Mouse (Mus musculus) liver (tissue): ENCODE data around the gene Hacd2.

Experiments used
- DNase-seq: peaks from one replicate; pipeline ENCODE4 v3.0.0-alpha.2; 2020; ENCODE audit warnings: mixed read lengths

Gene Hacd2

DNA sequence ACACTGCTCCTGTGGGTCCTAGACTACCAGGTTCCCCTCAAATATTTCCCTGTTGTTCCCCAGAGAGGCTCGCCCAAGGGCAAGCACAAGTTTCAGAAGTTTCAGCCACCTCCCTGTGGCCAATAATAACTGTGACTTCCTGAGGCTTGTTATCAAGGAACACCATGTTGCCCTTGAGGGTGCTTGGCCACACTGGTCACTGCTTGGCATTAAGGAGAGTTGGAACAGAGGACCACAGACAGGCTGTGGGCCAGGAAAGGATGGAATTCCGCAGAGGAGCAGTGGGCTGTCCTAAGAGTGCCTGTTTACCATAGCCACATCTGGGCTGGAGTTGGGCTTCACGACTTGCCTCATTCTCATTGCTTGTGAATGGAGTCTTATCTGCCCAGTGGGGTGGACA, 107.9 kb downstream of the Hacd2 start:
- DNase-seq = no peak

DNA sequence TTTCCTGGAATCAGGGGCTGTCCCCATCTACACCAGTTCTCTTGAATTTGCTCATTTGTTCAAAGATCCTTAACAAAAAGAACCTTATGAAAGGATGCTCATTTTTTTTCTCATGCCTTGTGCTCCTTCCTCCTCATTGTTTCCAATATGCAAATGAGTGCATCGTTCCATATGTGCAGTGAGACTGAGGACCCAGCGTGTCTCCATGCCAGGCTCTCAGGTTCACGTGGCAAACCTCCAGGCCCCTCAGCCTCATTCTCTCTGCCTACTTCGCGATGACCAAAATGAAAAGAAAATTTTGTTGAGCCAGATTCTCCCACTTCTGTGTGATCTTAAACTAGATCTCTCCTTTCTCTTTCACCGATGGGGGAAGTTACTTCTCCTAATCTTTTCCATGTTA, 117.2 kb downstream of the Hacd2 start:
- no peak for DNase-seq

DNA sequence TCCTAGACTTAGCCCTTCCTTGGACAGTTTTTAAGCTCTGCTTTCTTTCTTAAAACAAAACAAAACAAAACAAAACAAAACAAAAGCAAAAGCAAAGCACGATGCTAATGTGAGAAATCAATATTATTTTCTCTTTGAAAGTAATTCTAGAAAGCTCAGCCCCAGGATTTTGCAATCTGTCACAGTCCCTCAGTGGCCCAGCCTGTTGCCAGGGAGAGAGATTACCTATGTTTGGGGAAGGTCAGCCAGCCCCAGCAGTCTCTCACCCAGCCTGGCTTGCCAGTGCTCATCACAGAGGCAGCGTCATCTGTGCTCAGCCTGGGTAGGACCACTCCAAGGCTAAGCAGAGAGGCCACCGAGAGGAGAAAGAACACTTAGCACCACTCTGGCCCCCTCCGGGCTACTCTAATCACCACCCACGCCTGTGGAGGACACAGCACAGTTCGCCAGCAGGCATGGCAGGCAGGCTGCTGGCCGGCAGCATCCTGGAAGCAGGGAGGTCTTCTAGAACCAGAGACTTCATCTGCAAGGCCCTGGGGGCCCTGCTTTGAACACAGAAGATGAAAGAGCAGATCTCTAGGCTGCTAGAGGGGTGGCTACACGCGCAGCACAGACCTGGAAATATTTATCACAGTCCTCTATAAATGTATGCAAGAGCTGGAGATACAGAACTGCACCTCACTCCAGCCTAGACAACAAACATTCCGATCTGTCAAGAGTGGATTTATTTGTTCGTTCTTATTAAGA, 117.8 kb downstream of the Hacd2 start:
- no peak for DNase-seq

DNA sequence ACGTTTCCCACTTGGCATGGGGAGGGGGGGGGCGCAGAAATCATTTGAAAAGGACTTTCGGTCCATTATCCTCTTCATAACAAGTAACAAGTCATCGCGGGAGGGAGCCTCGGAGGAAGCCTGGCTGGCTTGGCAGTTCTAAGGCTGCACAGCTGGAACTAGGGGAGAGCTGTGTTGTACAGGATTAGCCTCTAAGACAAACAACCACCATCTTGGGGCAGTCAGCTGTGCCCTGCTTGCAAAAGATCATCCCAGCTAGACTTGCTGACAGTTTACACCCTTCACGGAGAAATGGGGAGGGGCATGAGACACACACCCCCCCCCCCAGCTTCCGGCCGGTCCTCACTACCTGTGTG, 118.4 kb downstream of the Hacd2 start:
- no peak for DNase-seq

DNA sequence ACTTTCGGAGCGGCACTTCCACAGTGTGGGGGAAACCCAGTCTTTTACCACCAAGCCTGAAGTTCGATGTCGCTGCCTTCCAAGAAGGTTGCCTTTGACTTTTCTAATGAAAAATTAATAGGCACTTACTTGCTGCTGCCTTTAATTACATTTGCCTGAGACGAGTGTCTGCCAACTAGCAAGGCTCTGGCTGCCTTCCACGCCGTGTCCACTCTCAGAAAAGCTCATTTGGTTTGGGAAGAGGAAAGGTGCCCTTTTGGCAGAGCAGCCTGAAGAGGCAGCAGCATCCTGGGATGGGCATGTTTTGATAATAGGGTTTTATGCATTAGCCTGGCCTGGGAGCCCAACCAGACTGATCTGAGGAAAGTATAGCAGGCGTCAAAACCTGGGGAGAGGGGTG, 119.6 kb downstream of the Hacd2 start:
- no peak for DNase-seq

DNA sequence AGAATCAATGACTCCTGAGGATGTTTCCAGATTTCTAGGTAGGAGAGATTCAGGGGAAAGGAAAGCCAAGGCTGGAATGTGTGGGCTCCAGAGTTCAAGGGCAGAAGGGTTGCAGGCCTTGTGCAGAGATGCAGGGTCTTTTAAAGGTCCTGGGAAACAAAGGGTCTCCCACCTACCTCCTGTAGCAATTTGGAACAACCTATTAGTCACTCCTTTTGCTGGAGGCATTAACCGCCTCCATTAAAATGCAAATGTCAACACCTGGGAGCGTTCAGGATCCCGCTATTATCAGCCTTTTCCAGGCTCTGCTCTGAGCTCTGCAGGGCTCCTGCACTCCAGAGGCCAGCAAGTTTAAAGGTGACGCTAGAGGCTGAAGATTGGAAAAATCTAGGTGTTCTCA, 123.9 kb downstream of the Hacd2 start:
- no peak for DNase-seq

DNA sequence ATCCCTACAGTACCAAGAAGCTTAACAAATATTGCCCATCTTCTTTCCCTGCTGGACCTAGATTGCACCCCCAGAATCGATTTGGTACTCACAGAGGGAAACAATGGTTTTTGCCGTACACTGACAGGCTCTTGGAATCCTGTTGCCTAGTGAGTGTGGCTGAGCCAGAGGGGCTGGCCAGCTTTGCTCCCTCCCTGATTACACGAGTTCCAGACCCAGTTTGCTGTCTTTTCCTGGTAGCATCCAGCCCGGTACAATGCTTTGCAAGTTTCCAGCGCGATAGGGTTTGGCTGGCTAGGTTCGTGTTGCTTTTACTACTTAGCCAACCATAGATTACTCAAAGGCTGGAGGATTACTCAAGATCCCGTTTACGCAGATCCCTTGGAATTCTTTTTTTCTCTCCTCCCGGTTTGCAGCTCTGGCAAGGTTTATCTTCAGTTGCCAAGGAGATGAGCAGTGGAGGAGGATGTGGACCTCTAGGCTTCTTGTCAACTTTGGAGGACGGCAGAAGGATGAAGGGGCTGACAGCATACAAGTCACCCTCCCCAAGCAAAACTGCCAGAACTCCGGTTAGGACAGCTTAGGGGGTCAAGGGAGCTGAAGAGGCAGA, 131.0 kb downstream of the Hacd2 start:
- no peak for DNase-seq

DNA sequence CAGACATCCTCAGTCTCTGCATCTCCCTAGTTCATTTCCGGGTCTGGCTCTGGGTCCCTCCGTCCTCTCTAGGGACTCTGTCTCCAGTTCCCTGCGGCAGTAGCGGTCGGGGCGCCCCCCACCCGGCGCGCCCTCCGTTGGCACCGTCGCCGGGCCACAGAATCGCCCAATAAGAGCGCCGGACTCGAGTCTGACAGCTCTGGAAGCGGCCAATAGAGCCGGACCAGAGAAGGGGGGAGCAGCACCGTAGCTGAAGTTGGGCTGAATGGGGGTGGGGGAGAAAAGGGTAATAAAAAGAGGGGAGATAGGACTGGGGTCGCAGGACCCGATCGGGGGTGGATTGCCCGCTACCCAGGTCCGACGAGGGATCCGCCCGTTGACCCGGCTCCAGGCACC, 132.0 kb downstream of the Hacd2 start:
- peak; percentile 13 for DNase-seq

DNA sequence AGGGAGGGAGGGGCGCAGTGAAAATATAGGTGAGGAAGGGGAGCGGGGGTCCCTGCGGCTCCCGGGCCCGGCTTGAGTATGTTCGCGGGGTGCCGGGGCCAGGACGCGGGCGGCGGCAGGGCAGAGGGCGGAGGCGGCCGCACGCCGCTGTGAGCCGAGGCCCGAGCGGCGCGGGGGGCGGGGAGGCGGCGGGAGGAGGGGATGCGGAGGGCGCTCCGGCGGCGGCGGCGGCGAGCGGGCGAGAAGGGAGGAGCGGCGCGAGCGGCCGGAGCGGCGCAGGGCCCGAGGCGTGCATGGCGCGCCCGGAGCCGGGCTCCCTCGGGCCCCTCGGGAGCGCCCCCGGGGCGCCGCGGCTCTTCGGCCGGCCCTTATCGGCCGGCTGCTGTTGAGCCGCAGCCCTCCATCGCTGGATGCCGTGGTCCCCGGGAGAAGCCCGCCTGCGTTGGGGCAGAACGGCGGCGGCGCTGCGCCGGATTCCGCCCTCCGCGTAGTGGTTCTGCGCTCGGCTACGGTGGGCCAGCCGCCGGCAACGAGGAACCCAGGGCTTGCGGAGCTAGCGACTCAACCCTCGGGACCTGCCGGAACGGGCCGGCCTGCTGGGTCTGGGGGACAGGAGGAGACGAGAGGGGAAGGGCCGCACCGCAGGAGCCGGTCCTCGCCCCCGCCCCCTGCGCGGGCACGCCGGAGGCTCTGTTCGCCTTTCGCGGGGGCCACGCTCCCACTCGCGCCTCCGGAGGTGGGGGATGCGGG, 132.6 kb downstream of the Hacd2 start, which contains the start of gene Adcy5:
Adcy5 (plus strand) TSS at position 237 of the 750 bp plus-strand sequence.
- peak; percentile 14 for DNase-seq

DNA sequence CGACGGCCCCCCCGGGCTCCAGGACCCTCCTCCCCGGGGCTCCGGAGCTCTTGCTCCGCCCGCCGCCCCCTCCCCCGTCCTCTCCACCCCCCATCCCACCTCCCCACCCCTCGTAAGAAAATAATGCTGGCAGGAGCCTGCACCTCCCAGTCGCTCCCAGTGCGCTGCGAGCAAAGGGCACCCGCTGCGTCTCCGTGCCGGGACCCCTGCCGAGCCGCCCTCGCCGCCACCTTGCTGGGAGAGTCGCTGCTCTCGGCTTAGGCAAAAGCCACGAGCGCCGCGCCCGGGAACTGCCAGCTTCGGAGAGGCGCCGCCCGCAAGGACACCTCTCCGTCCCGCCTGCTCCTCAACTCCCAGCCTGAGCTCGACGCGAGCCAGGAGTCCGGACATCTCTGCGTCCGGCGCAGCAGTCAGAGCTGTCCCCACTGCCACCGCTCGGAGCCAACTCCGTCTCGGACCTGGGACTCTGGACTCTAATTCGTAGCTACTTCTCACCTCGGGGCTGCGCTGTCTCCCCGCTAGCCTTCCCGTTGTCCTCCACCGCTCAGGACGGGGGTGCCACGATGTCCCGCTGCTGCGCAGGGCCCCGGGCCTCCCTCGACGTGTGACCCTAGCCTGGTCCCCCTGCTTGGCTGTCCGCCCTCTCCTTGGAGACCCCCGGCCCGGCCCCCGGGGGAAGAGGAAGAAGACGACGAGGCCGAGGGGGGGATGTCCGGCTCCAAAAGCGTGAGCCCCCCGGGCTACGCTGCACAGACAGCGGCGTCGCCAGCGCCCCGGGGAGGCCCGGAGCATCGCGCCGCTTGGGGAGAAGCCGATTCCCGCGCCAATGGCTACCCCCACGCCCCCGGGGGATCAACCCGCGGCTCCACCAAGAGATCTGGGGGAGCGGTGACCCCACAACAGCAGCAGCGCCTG, 133.4 kb downstream of the Hacd2 start:
- DNase-seq = peak; percentile 38

DNA sequence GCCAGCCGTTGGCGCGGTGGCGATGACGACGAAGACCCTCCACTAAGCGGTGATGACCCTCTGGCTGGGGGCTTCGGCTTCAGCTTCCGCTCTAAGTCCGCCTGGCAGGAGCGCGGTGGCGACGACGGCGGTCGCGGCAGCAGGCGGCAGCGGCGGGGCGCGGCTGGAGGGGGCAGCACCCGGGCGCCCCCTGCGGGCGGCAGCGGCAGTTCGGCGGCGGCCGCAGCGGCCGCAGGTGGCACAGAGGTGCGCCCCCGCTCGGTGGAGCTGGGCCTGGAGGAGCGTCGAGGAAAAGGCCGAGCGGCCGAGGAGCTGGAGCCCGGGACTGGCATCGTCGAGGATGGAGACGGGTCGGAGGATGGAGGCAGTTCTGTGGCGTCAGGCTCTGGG, 134.1 kb downstream of the Hacd2 start:
- peak; percentile 45 for DNase-seq

DNA sequence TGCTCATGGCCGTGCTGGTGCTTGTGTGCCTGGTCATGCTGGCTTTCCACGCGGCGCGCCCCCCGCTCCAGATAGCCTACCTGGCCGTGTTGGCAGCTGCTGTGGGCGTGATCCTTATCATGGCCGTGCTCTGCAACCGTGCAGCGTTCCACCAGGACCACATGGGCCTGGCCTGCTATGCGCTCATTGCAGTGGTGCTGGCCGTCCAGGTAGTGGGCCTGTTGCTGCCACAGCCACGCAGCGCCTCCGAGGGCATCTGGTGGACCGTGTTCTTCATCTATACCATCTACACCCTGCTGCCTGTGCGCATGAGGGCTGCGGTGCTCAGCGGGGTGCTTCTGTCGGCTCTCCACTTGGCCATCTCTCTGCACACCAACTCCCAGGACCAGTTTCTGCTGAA, 134.6 kb downstream of the Hacd2 start:
- DNase-seq = no peak
